Mouse (Mus musculus): Measurements from ENCODE around the gene Amt. TPM values are rescaled to one million over a fixed set of nuclear protein-coding genes. Genes with fewer than 3 reads are reported as not detected.

Amt gene
- polyA plus RNA-seq, 1 experiment = not detected

GRCm38 (mm10) chr9:108290773-108291172, 5.9 kb upstream of the Amt start:
- Histone ChIP-seq H3K4me3 (ENCODE audit: insufficient read depth, low read depth, low read length) (peak overlapping the region; percentile 58), H3K4me1 (ENCODE audit: control insufficient read depth, insufficient read depth, low read length) (no peaks in the 10 kb centered on the region), H3K27ac (ENCODE audit: insufficient read depth, low read depth, low read length) (no peak overlapping the region)
- TF ChIP-seq CTCF (IDR thresholded peaks at IDR 0.05; ENCODE audit: insufficient read depth, low read depth, low read length) = no peak
- TF ChIP-seq POLR2A (IDR thresholded peaks at IDR 0.05; ENCODE audit: insufficient read depth, low read depth, low read length) = no peak
- WGBS = 16% methylated on average over 6 of the region's 6 CpGs

GRCm38 (mm10) chr9:108301853-108302252, 5.2 kb downstream of the Amt start:
- 90% methylated on average over 3 of the region's 3 CpGs for WGBS
- TF ChIP-seq CTCF (IDR thresholded peaks at IDR 0.05; ENCODE audit: insufficient read depth, low read depth, low read length) (no peak), POLR2A (IDR thresholded peaks at IDR 0.05; ENCODE audit: insufficient read depth, low read depth, low read length) (no peak)
- peaks cover 5% of the 10 kb centered on the region; the same call in 1 of the 2 replicates for H3K4me1 ChIP-seq (ENCODE audit: control insufficient read depth, insufficient read depth, low read length)
- no peak overlapping the region for H3K4me3 ChIP-seq (ENCODE audit: insufficient read depth, low read depth, low read length)
- no peak overlapping the region for H3K27ac ChIP-seq (ENCODE audit: insufficient read depth, low read depth, low read length)

- Histone ChIP-seq H3K27ac (ENCODE audit: insufficient read depth, low read depth, low read length) (no peak overlapping the region), H3K4me3 (ENCODE audit: insufficient read depth, low read depth, low read length) (no peak overlapping the region), H3K4me1 (ENCODE audit: control insufficient read depth, insufficient read depth, low read length) (peaks cover 2% of the 10 kb centered on the region; the same call in 1 of the 2 replicates)
- 76% methylated on average over 4 of the region's 4 CpGs for WGBS
- no peak for TF ChIP-seq CTCF (IDR thresholded peaks at IDR 0.05; ENCODE audit: insufficient read depth, low read depth, low read length)
Observed at GRCm38 (mm10) chr9:108304716-108305115, 8.1 kb downstream of the Amt start.

GRCm38 (mm10) chr9:108305170-108305569, 8.5 kb downstream of the Amt start:
- 0% methylated on average over 1 of the region's 1 CpGs for WGBS
- Histone ChIP-seq H3K4me1 (ENCODE audit: control insufficient read depth, insufficient read depth, low read length) (peaks cover 2% of the 10 kb centered on the region; the same call in 1 of the 2 replicates), H3K4me3 (ENCODE audit: insufficient read depth, low read depth, low read length) (peak overlapping the region; percentile 59), H3K27ac (ENCODE audit: insufficient read depth, low read depth, low read length) (peak overlapping the region; percentile 34; the same call in 1 of the 2 replicates)
- TF ChIP-seq CTCF (IDR thresholded peaks at IDR 0.05; ENCODE audit: insufficient read depth, low read depth, low read length) (no peak), POLR2A (IDR thresholded peaks at IDR 0.05; ENCODE audit: insufficient read depth, low read depth, low read length) (no peak)

GRCm38 (mm10) chr9:108305629-108306520, 9.2 kb downstream of the Amt start, which contains the start of the genes Rhoa and Tcta:
Gene Rhoa (plus strand): TSS chr9:108306129.
Gene Tcta (minus strand): TSS chr9:108306160.
- TF ChIP-seq POLR2A (IDR thresholded peaks at IDR 0.05; ENCODE audit: insufficient read depth, low read depth, low read length) = peak; percentile 88
- 0 out of 2 replicates have a peak, but pooled peaks have one; percentile 12 for TF ChIP-seq CTCF (IDR thresholded peaks at IDR 0.05; ENCODE audit: insufficient read depth, low read depth, low read length)
- Histone ChIP-seq H3K4me1 (ENCODE audit: control insufficient read depth, insufficient read depth, low read length) (peaks cover 2% of the 10 kb centered on the region; the same call in 1 of the 2 replicates), H3K4me3 (ENCODE audit: insufficient read depth, low read depth, low read length) (peak within 1 kb of the TSS; percentile 97), H3K27ac (ENCODE audit: insufficient read depth, low read depth, low read length) (peak within 1 kb of the TSS; percentile 97)
- under 1% methylated on average over 80 of the region's 81 CpGs for WGBS

GRCm38 (mm10) chr9:108306571-108306980, 9.9 kb downstream of the Amt start:
- Histone ChIP-seq H3K4me1 (ENCODE audit: control insufficient read depth, insufficient read depth, low read length) (peaks cover 2% of the 10 kb centered on the region; the same call in 1 of the 2 replicates), H3K4me3 (ENCODE audit: insufficient read depth, low read depth, low read length) (peak overlapping the region; percentile 97)
- WGBS = 1% methylated on average over 51 of the region's 51 CpGs

GRCm38 (mm10) chr9:108307021-108307807, 10.6 kb downstream of the Amt start:
- Histone ChIP-seq H3K27ac (ENCODE audit: insufficient read depth, low read depth, low read length) (0 out of 2 replicates have a peak overlapping the region, but pooled peaks have one; percentile 46), H3K4me3 (ENCODE audit: insufficient read depth, low read depth, low read length) (peak overlapping the region; percentile 97), H3K4me1 (ENCODE audit: control insufficient read depth, insufficient read depth, low read length) (peaks cover 2% of the 10 kb centered on the region; the same call in 1 of the 2 replicates)
- 3% methylated on average over 12 of the region's 12 CpGs for WGBS
- TF ChIP-seq CTCF (IDR thresholded peaks at IDR 0.05; ENCODE audit: insufficient read depth, low read depth, low read length) = no peak
- no peak for TF ChIP-seq POLR2A (IDR thresholded peaks at IDR 0.05; ENCODE audit: insufficient read depth, low read depth, low read length)

More at GRCm38 (mm10) chr9:108306571-108306980, 9.9 kb downstream of the Amt start:
- H3K27ac ChIP-seq (ENCODE audit: insufficient read depth, low read depth, low read length) = peak overlapping the region; percentile 97
- TF ChIP-seq POLR2A (IDR thresholded peaks at IDR 0.05; ENCODE audit: insufficient read depth, low read depth, low read length) (no peak), CTCF (IDR thresholded peaks at IDR 0.05; ENCODE audit: insufficient read depth, low read depth, low read length) (no peak)

GRCm38 (mm10) chr9:108308141-108308540, 11.5 kb downstream of the Amt start:
- 18% methylated on average over 2 of the region's 2 CpGs for WGBS
- no peak for TF ChIP-seq POLR2A (IDR thresholded peaks at IDR 0.05; ENCODE audit: insufficient read depth, low read depth, low read length)
- TF ChIP-seq CTCF (IDR thresholded peaks at IDR 0.05; ENCODE audit: insufficient read depth, low read depth, low read length) = no peak
- H3K4me1 ChIP-seq (ENCODE audit: control insufficient read depth, insufficient read depth, low read length) = peaks cover 2% of the 10 kb centered on the region; the same call in 1 of the 2 replicates
- H3K4me3 ChIP-seq (ENCODE audit: insufficient read depth, low read depth, low read length) = no peak overlapping the region
- H3K27ac ChIP-seq (ENCODE audit: insufficient read depth, low read depth, low read length) = no peak overlapping the region
